Mouse (Mus musculus) C2C12 (cell line): ENCODE data around the gene 4921517D22Rik. TPM values are rescaled to one million over a fixed set of nuclear protein-coding genes. Genes with fewer than 3 reads are reported as not detected.
"Not testable (repeated sequence)": the region's sequence is repeated elsewhere in the genome, so short reads cannot be mapped to it uniquely, and the experiment has no call there.

Experiments
- H3K27me3 ChIP-seq: one replicate; pipeline ENCODE4 v1.6.1; 2011; ENCODE audit not compliant: control insufficient read depth, insufficient read depth, insufficient read length
- H3K36me3 ChIP-seq: one replicate; pipeline ENCODE4 v1.6.1; 2011; ENCODE audit not compliant: control insufficient read depth, insufficient read depth
- H3K4me3 ChIP-seq: one replicate; pipeline ENCODE4 v1.5.1; 2011; ENCODE audit warnings: mild to moderate bottlenecking, control low read depth; ENCODE audit not compliant: poor library complexity, insufficient read depth, severe bottlenecking
- H3K79me2 ChIP-seq: one replicate; pipeline ENCODE4 v1.6.1; 2011; ENCODE audit not compliant: control insufficient read depth, insufficient read depth
- H3K79me3 ChIP-seq: one replicate; pipeline ENCODE4 v1.6.1; 2011; ENCODE audit warnings: low read depth, control low read depth
- H3ac ChIP-seq: one replicate; pipeline ENCODE3; 2011; ENCODE audit warnings: low read depth; ENCODE audit not compliant: control insufficient read depth, insufficient read length
- CEBPB ChIP-seq: IDR thresholded peaks from one replicate; pipeline ENCODE4 v1.6.1; 2011; ENCODE audit warnings: low read depth, mild to moderate bottlenecking, control low read depth, moderate library complexity
- CTCF ChIP-seq: IDR thresholded peaks from one replicate; pipeline ENCODE4 v1.5.1; 2011; ENCODE audit not compliant: control insufficient read depth, insufficient read depth, insufficient read length
- FOSL1 ChIP-seq: IDR thresholded peaks from one replicate; pipeline ENCODE4 v1.8.0; 2011; ENCODE audit warnings: mild to moderate bottlenecking, low read length; ENCODE audit not compliant: poor library complexity, insufficient read depth, severe bottlenecking
- MAX ChIP-seq: IDR thresholded peaks from one replicate; pipeline ENCODE4 v1.6.1; 2011; ENCODE audit warnings: mild to moderate bottlenecking, control low read depth
- MYOD1 ChIP-seq: IDR thresholded peaks from one replicate; pipeline ENCODE4 v1.6.1; 2011; ENCODE audit warnings: low read depth; ENCODE audit not compliant: control insufficient read depth, insufficient read length
- MYOG ChIP-seq: IDR thresholded peaks from one replicate; pipeline ENCODE4 v1.6.1; 2011; ENCODE audit not compliant: control insufficient read depth, insufficient read length; ENCODE audit errors: extremely low read depth
- USF1 ChIP-seq: IDR thresholded peaks from one replicate; pipeline ENCODE4 v1.6.1; 2011; ENCODE audit warnings: low read depth, mild to moderate bottlenecking, control low read depth, moderate library complexity
- long read RNA-seq, 2 experiments: library from polyadenylated mRNA; unstranded; transcript quantifications; one replicate each; pipeline ENCODE4 v2.0.0; 2019 to 2020
- polyA plus RNA-seq: library from polyadenylated mRNA; unstranded; fragments of >200 nt; fragmentation: generic; extraction: Trizol; gene quantifications from one replicate; pipeline ENCODE4 v1.2.1, GENCODE M21; 2012; ENCODE audit warnings: missing spikeins

Gene 4921517D22Rik
- polyA plus RNA-seq = not detected
- long read RNA-seq, experiment 1 = 0 reads
- long read RNA-seq, experiment 2 = 0 reads

GRCm38 (mm10) chr13:59694008-59694407, at the start of gene 4921517D22Rik:
Gene 4921517D22Rik (minus strand): TSS chr13:59694108.
- H3K27me3 ChIP-seq = peaks cover 12% of the 10 kb centered on the region
- no peaks in the 10 kb centered on the region for H3K36me3 ChIP-seq
- TF ChIP-seq MAX = no peak
- no peak for TF ChIP-seq CEBPB
- TF ChIP-seq FOSL1 = no peak
- no peak for TF ChIP-seq MYOD1
- TF ChIP-seq CTCF = no peak
- no peak for TF ChIP-seq MYOG
- TF ChIP-seq USF1 = no peak
- H3K4me3 ChIP-seq = no peak within 1 kb of the TSS
- no peaks in the 10 kb centered on the region for H3K79me3 ChIP-seq
- H3K79me2 ChIP-seq = no peaks in the 10 kb centered on the region
- no peak within 1 kb of the TSS for H3ac ChIP-seq

- no peaks in the 10 kb centered on the region for H3K79me3 ChIP-seq
- H3K79me2 ChIP-seq = no peaks in the 10 kb centered on the region
- no peak for TF ChIP-seq MAX
- TF ChIP-seq CTCF = no peak
- no peak for TF ChIP-seq USF1
- no peak for TF ChIP-seq FOSL1
- no peak for TF ChIP-seq MYOD1
- TF ChIP-seq MYOG = no peak
- no peak for TF ChIP-seq CEBPB
- H3K36me3 ChIP-seq = no peaks in the 10 kb centered on the region
- H3ac ChIP-seq = no peak overlapping the region
- peaks cover 5% of the 10 kb centered on the region for H3K27me3 ChIP-seq
- H3K4me3 ChIP-seq = no peak overlapping the region
Measured at GRCm38 (mm10) chr13:59741697-59742096, 47.8 kb upstream of the 4921517D22Rik start.

- TF ChIP-seq MAX = no peak
- TF ChIP-seq MYOD1 = no peak
- no peak for TF ChIP-seq CTCF
- TF ChIP-seq FOSL1 = no peak
- no peak for TF ChIP-seq MYOG
- no peak for TF ChIP-seq CEBPB
- no peak for TF ChIP-seq USF1
- Histone ChIP-seq H3K79me2 (no peaks in the 10 kb centered on the region), H3K79me3 (no peaks in the 10 kb centered on the region), H3K27me3 (peaks cover 5% of the 10 kb centered on the region), H3K36me3 (no peaks in the 10 kb centered on the region), H3ac (no peak overlapping the region), H3K4me3 (no peak overlapping the region)
Measured at GRCm38 (mm10) chr13:59741096-59741495, 47.2 kb upstream of the 4921517D22Rik start.

GRCm38 (mm10) chr13:59739397-59739796, 45.5 kb upstream of the 4921517D22Rik start:
- no peak overlapping the region for H3ac ChIP-seq
- no peaks in the 10 kb centered on the region for H3K79me3 ChIP-seq
- no peak for TF ChIP-seq MAX
- TF ChIP-seq CEBPB = no peak
- TF ChIP-seq USF1 = no peak
- no peak for TF ChIP-seq CTCF
- TF ChIP-seq FOSL1 = no peak
- TF ChIP-seq MYOD1 = no peak
- no peaks in the 10 kb centered on the region for H3K79me2 ChIP-seq
- H3K36me3 ChIP-seq = no peaks in the 10 kb centered on the region
- H3K4me3 ChIP-seq = no peak overlapping the region
- H3K27me3 ChIP-seq = peaks cover 5% of the 10 kb centered on the region

- Histone ChIP-seq H3K4me3 (no peak overlapping the region), H3K79me2 (no peaks in the 10 kb centered on the region), H3K36me3 (no peaks in the 10 kb centered on the region), H3ac (no peak overlapping the region), H3K27me3 (peaks cover 5% of the 10 kb centered on the region), H3K79me3 (no peaks in the 10 kb centered on the region)
- no peak for TF ChIP-seq MAX
- no peak for TF ChIP-seq MYOG
- TF ChIP-seq CEBPB = no peak
- no peak for TF ChIP-seq CTCF
- no peak for TF ChIP-seq USF1
- TF ChIP-seq FOSL1 = no peak
- TF ChIP-seq MYOD1 = no peak
Measured at GRCm38 (mm10) chr13:59738455-59738854, 44.5 kb upstream of the 4921517D22Rik start.

- Histone ChIP-seq H3K36me3 (no peaks in the 10 kb centered on the region), H3K4me3 (no peak overlapping the region), H3K27me3 (peaks cover 9% of the 10 kb centered on the region), H3K79me2 (no peaks in the 10 kb centered on the region), H3ac (no peak overlapping the region), H3K79me3 (no peaks in the 10 kb centered on the region)
- TF ChIP-seq FOSL1 (no peak), USF1 (no peak), MYOG (no peak), MAX (no peak), CTCF (no peak), MYOD1 (no peak), CEBPB (no peak)
Measured at GRCm38 (mm10) chr13:59735190-59735589, 41.3 kb upstream of the 4921517D22Rik start.

- H3K4me3 ChIP-seq, H3ac ChIP-seq, H3K79me3 ChIP-seq, H3K79me2 ChIP-seq, H3K36me3 ChIP-seq: not testable (repeated sequence)
- H3K27me3 ChIP-seq = peaks cover 13% of the 10 kb centered on the region
Measured at GRCm38 (mm10) chr13:59734347-59734746, 40.4 kb upstream of the 4921517D22Rik start.
